Mouse (Mus musculus) stomach, embryonic 14.5 days (tissue): ENCODE results near the gene Gins1. TPM values are rescaled to one million over a fixed set of nuclear protein-coding genes. Genes with fewer than 3 reads are reported as not detected.
"Not testable (repeated sequence)": the region's sequence is repeated elsewhere in the genome, so short reads cannot be mapped to it uniquely, and the experiment has no call there.

Experiments
- ATAC-seq: fragments of 200-750 bp; cut with Nextera tagmentation; 2 replicates; pipeline ENCODE4 v1.8.0; 2017; ENCODE audit warnings: low read depth, moderate TSS enrichment; ENCODE audit not compliant: insufficient number of reproducible peaks, insufficient read depth, low FRiP score
- H3K27ac ChIP-seq: fragments of 300-500 bp; sonication (generic); 2 replicates; pipeline ENCODE4 v1.5.1; 2014; ENCODE audit warnings: mild to moderate bottlenecking, low read length, moderate library complexity, mixed read lengths
- H3K27me3 ChIP-seq: fragments of 300-500 bp; sonication (generic); 2 replicates; pipeline ENCODE4 v1.6.1; 2014; ENCODE audit warnings: low read length, control low read depth, mixed read lengths; ENCODE audit not compliant: control insufficient read depth, insufficient read depth
- H3K36me3 ChIP-seq: fragments of 300-500 bp; sonication (generic); 2 replicates; pipeline ENCODE4 v1.6.1; 2014; ENCODE audit warnings: mild to moderate bottlenecking, control low read depth, low read length, moderate library complexity, mixed read lengths; ENCODE audit not compliant: control insufficient read depth, insufficient read depth
- H3K4me1 ChIP-seq: fragments of 300-500 bp; sonication (generic); 2 replicates; pipeline ENCODE4 v1.6.1; 2014; ENCODE audit warnings: low read length, control low read depth, mixed read lengths; ENCODE audit not compliant: control insufficient read depth, insufficient read depth
- H3K4me2 ChIP-seq: fragments of 300-500 bp; sonication (generic); replicated peaks from 2 replicates; pipeline ENCODE4 v1.6.1; 2014; ENCODE audit warnings: low read depth, low read length, control low read depth
- H3K4me3 ChIP-seq: fragments of 300-500 bp; sonication (generic); 2 replicates; pipeline ENCODE4 v1.5.1; 2014; ENCODE audit warnings: low read depth, low read length, control low read depth
- H3K9ac ChIP-seq: fragments of 300-500 bp; sonication (generic); replicated peaks from 2 replicates; pipeline ENCODE4 v1.6.1; 2014; ENCODE audit warnings: low read depth, mild to moderate bottlenecking, control low read depth, low read length, moderate library complexity, mixed read lengths
- H3K9me3 ChIP-seq: fragments of 300-500 bp; sonication (generic); 2 replicates; pipeline ENCODE4 v1.6.1; 2016; ENCODE audit warnings: low read depth, low read length, control low read depth; ENCODE audit not compliant: control insufficient read depth
- WGBS: fragments of 180-500 bp; shearing (Covaris S2); extraction: QIAGEN DNeasy Blood & Tissue Kit; methylation state at CpG from one replicate; pipeline ENCODE4 v1.1.7; 2014; 5-methylcytosine and 5-hydroxymethylcytosine counted together
- polyA plus RNA-seq: library from polyadenylated mRNA; unstranded; fragments of >200 nt; fragmentation: Nextera tagmentation; extraction: Ambion mirVana; gene quantifications from 2 replicates; pipeline ENCODE4 v1.2.1, GENCODE M21; 2014

Gene Gins1
- polyA plus RNA-seq, 1 experiment from 2014 or later = 44.8 TPM

DNA sequence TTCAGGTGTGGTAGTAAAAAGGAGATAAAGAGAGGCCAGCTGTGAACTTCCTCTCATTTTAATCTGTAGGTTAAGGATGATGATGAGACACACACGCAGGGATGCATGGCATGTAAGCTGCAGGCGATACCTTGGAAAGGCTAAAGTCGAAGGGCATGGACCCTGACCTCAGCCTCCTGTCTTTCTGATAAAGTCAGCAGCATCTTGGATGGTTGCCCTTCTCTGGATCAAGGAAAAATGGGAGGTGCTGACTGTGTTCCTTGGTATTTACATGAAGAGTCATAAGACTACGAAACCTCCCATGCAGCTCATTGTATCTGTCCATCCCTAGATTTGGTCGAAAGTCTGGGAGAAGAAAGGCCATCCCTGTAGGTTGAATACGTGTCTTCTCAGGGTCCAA, 4.9 kb upstream of the Gins1 start:
- WGBS = 90% methylated on average over 6 of the region's 6 CpGs
- H3K4me2 ChIP-seq = no peak overlapping the region
- no peaks in the 10 kb centered on the region for H3K9me3 ChIP-seq
- H3K36me3 ChIP-seq = no peaks in the 10 kb centered on the region
- H3K27me3 ChIP-seq = no peaks in the 10 kb centered on the region
- no peak overlapping the region for H3K9ac ChIP-seq
- 0 out of 2 replicates have a peak, but pooled peaks cover 13% of the 10 kb centered on the region for H3K4me1 ChIP-seq
- H3K27ac ChIP-seq = no peak overlapping the region
- H3K4me3 ChIP-seq = no peak overlapping the region
- no peak for ATAC-seq

DNA sequence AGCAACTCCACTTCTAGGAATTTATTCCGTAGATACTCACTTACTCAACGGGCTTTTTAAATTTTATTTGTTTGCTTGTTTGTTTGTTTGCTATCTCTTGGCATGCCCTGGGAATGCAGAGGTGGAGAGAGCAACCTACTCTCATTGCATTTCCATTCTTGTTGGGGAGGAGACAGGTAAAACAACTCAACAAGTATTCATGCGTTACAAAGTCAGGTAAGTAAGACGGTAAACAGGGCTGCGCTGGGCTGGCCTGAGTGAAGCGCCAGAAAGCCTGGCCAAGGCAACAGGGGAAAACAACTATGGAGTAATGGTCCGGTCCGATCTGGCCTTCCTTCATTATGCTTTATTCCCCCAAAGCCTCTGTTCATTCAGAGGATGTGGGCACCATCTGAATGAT, 2.9 kb upstream of the Gins1 start:
- 87% methylated on average over 8 of the region's 8 CpGs for WGBS
- ATAC-seq = no peak

DNA sequence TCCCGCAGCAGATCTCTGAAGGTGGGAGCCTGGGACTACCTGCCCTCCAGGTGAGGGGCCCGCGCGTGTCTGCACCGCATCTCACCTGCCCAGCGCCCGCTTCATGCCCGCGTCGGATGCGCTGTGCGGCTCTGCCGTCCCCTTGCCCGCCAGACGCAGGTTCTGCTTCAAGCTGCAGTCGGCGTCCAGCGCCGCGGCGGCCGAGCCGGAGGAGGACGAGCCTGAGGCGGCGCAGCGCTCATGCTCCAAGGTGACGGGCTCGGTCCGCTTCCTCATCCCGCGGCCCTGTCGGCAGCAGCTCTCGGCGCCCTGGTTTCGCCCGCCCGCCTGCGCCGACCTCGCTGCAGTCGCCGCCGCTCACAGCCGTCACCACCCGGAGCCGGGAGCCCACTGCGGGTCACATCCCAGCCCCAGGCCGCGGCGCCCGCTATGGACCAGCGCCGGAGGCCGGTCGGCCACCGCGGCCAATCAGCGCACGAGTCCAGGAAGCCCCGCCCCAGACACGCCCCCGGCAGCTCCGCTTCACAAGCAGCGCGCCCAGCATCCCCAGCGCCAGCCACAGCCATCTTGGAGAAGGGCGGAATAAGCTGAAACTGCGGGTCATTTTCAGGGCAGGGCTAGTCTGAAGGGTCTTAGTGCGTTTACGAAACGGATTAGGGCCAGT, 796 bp upstream of the Gins1 start, which contains the start of gene Abhd12:
Abhd12 (minus strand) TSS at position 470 of the 664 bp plus-strand sequence.
- peak within 1 kb of the TSS; percentile 89 for H3K4me2 ChIP-seq
- H3K9me3 ChIP-seq = no peaks in the 10 kb centered on the region
- ATAC-seq = peak; percentile 97
- H3K36me3 ChIP-seq = no peaks in the 10 kb centered on the region
- H3K4me3 ChIP-seq = peak within 1 kb of the TSS; percentile 79
- peak within 1 kb of the TSS; percentile 82 for H3K9ac ChIP-seq
- H3K27me3 ChIP-seq = no peaks in the 10 kb centered on the region
- WGBS = under 1% methylated on average over 66 of the region's 72 CpGs
- H3K4me1 ChIP-seq = 0 out of 2 replicates have a peak, but pooled peaks cover 13% of the 10 kb centered on the region
- H3K27ac ChIP-seq = peak within 1 kb of the TSS; percentile 69

More for the DNA sequence above, 2.9 kb upstream of the Gins1 start:
- no peak overlapping the region for H3K4me2 ChIP-seq
- H3K4me1 ChIP-seq = 0 out of 2 replicates have a peak, but pooled peaks cover 13% of the 10 kb centered on the region
- H3K4me3 ChIP-seq = no peak overlapping the region
- no peaks in the 10 kb centered on the region for H3K9me3 ChIP-seq
- no peaks in the 10 kb centered on the region for H3K27me3 ChIP-seq
- no peaks in the 10 kb centered on the region for H3K36me3 ChIP-seq
- H3K9ac ChIP-seq = no peak overlapping the region
- H3K27ac ChIP-seq = no peak overlapping the region

DNA sequence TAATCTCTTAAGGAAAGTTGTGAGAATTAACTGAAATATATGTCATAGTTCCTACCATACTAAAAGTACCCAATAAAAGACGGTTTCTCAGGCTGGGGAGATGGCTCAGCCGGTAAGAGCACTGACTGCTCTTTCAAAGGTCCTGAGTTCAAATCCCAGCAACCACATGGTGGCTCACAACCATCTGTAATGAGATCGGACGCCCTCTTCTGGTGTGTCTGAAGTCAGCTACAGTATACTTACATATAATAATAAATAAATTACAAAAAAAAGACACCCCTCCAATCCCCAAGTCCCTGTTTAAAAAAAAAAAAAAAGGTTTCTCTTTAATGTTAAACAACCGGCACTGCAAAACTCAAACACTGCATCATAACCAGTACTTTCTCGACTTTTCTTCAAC, 3.7 kb downstream of the Gins1 start:
- H3K27me3 ChIP-seq, H3K27ac ChIP-seq, H3K9me3 ChIP-seq, H3K9ac ChIP-seq, H3K36me3 ChIP-seq, ATAC-seq, H3K4me1 ChIP-seq: not testable (repeated sequence)
- Histone ChIP-seq H3K4me2 (peak overlapping the region; percentile 70), H3K4me3 (peak overlapping the region; percentile 63)
- WGBS = 48% methylated on average over 6 of the region's 6 CpGs

DNA sequence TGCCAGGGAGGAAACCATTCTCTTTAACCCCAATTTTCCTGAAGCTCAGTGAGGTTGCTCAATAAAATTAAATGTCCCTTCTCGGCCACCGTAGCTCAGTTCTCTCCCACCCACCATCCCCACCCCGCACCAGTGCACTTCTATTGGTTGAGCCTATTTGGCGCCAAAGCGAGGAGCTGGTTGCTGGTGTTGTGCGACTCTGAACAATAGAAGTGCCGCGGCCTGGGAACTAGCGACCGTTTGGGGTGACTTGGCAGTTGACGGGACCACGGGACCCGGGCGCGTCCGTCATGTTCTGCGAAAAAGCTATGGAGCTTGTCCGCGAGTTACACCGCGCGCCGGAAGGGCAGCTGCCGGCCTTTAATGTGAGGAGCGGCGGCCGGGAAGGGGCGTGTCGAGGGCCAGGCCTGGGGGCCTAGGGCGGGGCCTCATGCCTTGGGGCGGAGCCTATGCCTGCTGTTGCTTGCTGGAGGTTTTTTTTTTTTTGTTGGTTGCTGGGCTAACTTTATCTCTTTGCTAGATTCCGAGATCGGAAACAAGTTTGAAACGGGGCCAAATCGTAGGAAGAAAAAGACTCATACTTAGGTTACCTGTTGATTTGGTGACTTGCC, 4.3 kb downstream of the Gins1 start:
- peak overlapping the region; percentile 65 for H3K9ac ChIP-seq
- no peaks in the 10 kb centered on the region for H3K4me1 ChIP-seq
- peak overlapping the region; percentile 76 for H3K27ac ChIP-seq
- under 1% methylated on average over 35 of the region's 35 CpGs for WGBS
- H3K36me3 ChIP-seq = no peaks in the 10 kb centered on the region
- no peaks in the 10 kb centered on the region for H3K27me3 ChIP-seq
- ATAC-seq = peak; percentile 94
- peak overlapping the region; percentile 63 for H3K4me3 ChIP-seq
- no peaks in the 10 kb centered on the region for H3K9me3 ChIP-seq
- H3K4me2 ChIP-seq = peak overlapping the region; percentile 70

DNA sequence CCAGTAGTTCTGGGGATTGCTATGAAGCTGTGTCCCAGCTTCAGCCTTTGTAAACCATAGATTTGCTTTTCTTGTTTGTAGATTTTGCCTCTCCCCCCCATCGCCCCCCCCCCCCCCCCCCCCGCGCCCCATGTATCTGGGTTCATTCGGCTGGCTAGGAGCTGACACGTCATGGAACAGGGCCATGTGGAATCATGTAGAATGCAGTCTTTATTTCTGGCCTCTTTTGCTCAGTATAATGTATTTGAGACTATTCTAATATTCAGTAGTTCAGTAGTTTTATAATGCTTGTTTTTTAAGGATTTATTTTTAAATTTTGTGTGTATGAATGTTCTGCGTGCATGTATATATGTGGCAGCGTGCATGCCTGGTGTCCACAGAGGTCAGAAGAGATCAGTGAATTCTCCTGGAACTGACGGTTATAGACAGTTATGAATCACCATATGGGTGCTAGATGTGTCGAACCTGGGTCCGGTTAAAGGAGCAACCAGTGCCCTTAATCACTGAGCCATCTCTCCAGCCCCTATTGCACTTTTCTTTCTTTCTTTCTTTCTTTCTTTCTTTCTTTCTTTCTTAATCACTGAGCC, 5.2 kb downstream of the Gins1 start:
- peak overlapping the region; percentile 65; the same call in 1 of the 2 replicates for H3K9ac ChIP-seq
- H3K4me3 ChIP-seq = peak overlapping the region; percentile 63
- no peaks in the 10 kb centered on the region for H3K27me3 ChIP-seq
- no peaks in the 10 kb centered on the region; the same call in 1 of the 2 replicates for H3K36me3 ChIP-seq
- no peaks in the 10 kb centered on the region for H3K4me1 ChIP-seq
- no peak for ATAC-seq
- no peaks in the 10 kb centered on the region for H3K9me3 ChIP-seq
- peak overlapping the region; percentile 70 for H3K4me2 ChIP-seq
- H3K27ac ChIP-seq = no peak overlapping the region
- 27% methylated on average over 7 of the region's 10 CpGs for WGBS

DNA sequence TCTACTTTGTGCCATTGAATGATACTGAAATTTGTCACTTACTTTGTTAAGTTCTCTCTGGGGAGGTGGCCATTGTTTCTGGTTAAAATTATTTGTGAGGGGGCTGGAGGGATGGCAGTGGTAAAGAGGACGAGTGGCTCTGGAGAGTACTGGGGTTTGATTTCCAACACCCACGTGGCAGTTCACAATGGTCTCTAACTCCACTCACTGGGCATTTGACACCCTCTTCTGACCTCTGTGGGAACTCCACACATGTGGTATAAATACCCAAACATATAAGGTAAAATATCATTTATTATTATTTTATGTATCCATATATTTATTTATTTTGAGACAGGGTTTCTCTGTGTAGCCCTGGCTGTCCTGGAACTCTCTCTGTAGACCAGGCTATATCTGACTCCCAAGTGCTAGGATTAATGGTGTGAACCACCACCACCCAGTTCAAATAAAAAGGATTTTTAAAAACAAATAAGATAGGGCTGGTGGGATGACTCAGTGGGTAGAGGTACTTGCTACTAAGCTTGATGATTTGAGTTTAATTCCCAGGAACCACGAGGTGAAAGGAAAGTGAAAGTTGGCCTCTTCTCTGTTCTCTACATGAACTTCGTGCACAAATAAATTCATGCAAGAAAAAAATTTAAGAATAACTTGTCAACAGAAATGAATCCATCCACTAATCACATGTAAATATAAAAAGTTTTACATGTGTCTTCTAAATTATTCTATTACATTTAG, 9.7 kb downstream of the Gins1 start:
- Histone ChIP-seq H3K36me3 (peaks cover 5% of the 10 kb centered on the region; the same call in 1 of the 2 replicates), H3K4me3 (no peak overlapping the region), H3K9ac (no peak overlapping the region), H3K27me3 (no peaks in the 10 kb centered on the region), H3K4me2 (no peak overlapping the region), H3K9me3 (no peaks in the 10 kb centered on the region), H3K4me1 (no peaks in the 10 kb centered on the region), H3K27ac (no peak overlapping the region)
- 78% methylated on average over 4 of the region's 4 CpGs for WGBS
- ATAC-seq = no peak

DNA sequence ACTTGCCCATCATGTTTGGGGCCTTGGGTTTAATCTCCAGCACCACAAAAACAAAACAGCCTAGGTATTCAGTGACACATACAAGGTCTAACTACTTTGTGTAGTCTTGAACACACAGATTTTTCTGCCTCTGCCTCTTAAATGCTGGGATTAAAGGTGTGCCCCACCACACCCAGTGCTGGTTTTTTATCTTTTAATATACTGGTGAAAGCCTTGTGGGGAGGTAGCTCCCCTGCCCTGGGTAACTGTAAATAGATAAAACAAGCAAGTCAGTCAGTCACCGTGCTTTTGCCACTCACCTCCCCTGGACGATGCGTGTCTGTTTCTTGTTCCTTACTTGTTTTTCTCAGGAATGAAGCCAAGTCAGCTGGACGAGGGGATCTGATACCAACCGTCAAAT, 10.6 kb downstream of the Gins1 start:
- 87% methylated on average over 5 of the region's 5 CpGs for WGBS
- H3K9me3 ChIP-seq = no peaks in the 10 kb centered on the region
- no peak overlapping the region for H3K9ac ChIP-seq
- H3K4me3 ChIP-seq = no peak overlapping the region
- H3K36me3 ChIP-seq = peaks cover 5% of the 10 kb centered on the region; the same call in 1 of the 2 replicates
- ATAC-seq = no peak
- no peaks in the 10 kb centered on the region for H3K4me1 ChIP-seq
- H3K4me2 ChIP-seq = no peak overlapping the region
- H3K27ac ChIP-seq = no peak overlapping the region
- H3K27me3 ChIP-seq = no peaks in the 10 kb centered on the region
